Mouse (Mus musculus) olfactory bulb, adult 2 months (tissue): Measurements from ENCODE around the gene Wdr73.

Experiments
- CTCF ChIP-seq: fragments of 200-500 bp; IDR thresholded peaks from 2 replicates; pipeline ENCODE4 v1.5.1; 2012; ENCODE audit warnings: low read depth, mild to moderate bottlenecking, low read length, moderate library complexity; ENCODE audit not compliant: insufficient read depth
- POLR2A ChIP-seq: fragments of 200-500 bp; IDR thresholded peaks from 2 replicates; pipeline ENCODE4 v1.6.1; 2012; ENCODE audit warnings: mild to moderate bottlenecking, low read depth, low read length, moderate library complexity; ENCODE audit not compliant: insufficient read depth

GRCm38 (mm10) chr7:80849710-80850109, 51.4 kb downstream of the Wdr73 start:
- no peak for TF ChIP-seq CTCF
- no peak for TF ChIP-seq POLR2A
